Mouse (Mus musculus) kidney, postnatal 0 days (tissue): ENCODE measurements at regions not wholly inside any gene's neighbourhood (a gene's known extent, or its start where the extent isn't known, plus 50 kb on each side); places are given as distances from the start of the nearest gene placed in this dataset.
"Not testable (repeated sequence)": the region's sequence is repeated elsewhere in the genome, so short reads cannot be mapped to it uniquely, and the experiment has no call there.

ENCODE experiments used
- ATAC-seq: fragments of 200-750 bp; cut with Nextera tagmentation; replicated peaks from 2 replicates; pipeline ENCODE4 v1.8.0; 2017; ENCODE audit warnings: low read depth, moderate number of reproducible peaks, moderate TSS enrichment, moderate library complexity; ENCODE audit not compliant: low FRiP score
- DNase-seq: peaks from one replicate; pipeline ENCODE4 v3.0.0-alpha.2; 2016; ENCODE audit warnings: low spot score
- H3K27ac ChIP-seq: fragments of 300-500 bp; sonication (generic); 2 replicates; pipeline ENCODE4 v1.5.1; 2014; ENCODE audit warnings: mild to moderate bottlenecking
- H3K27me3 ChIP-seq: fragments of 300-500 bp; sonication (generic); 2 replicates; pipeline ENCODE4 v1.6.1; 2014; ENCODE audit warnings: low read length, mixed read lengths; ENCODE audit not compliant: insufficient read depth
- H3K36me3 ChIP-seq: fragments of 300-500 bp; sonication (generic); 2 replicates; pipeline ENCODE4 v1.6.1; 2014; ENCODE audit warnings: low read length, mixed read lengths; ENCODE audit not compliant: insufficient read depth
- H3K4me1 ChIP-seq: fragments of 300-500 bp; sonication (generic); replicated peaks from 2 replicates; pipeline ENCODE4 v1.6.1; 2014; ENCODE audit warnings: antibody characterized with exemption, low read length, mixed read lengths; ENCODE audit not compliant: insufficient read depth
- H3K4me2 ChIP-seq: fragments of 300-500 bp; sonication (generic); 2 replicates; pipeline ENCODE4 v1.6.1; 2014; ENCODE audit warnings: mild to moderate bottlenecking, low read length, moderate library complexity, mixed read lengths
- H3K4me3 ChIP-seq: fragments of 300-500 bp; sonication (generic); replicated peaks from 2 replicates; pipeline ENCODE4 v1.5.1; 2014; ENCODE audit warnings: low read depth, low read length
- H3K9ac ChIP-seq: fragments of 300-500 bp; sonication (generic); 2 replicates; pipeline ENCODE4 v1.6.1; 2014; ENCODE audit warnings: low read depth, low read length
- H3K9me3 ChIP-seq: fragments of 300-500 bp; sonication (generic); replicated peaks from 2 replicates; pipeline ENCODE4 v1.6.1; 2016; ENCODE audit warnings: low read length, inconsistent platforms, mixed read lengths
- CTCF ChIP-seq: IDR thresholded peaks from 2 replicates; pipeline ENCODE4 v1.5.1; 2016; ENCODE audit warnings: antibody characterized with exemption, low read depth, mild to moderate bottlenecking, moderate library complexity
- WGBS: fragments of 180-500 bp; shearing (Covaris S2); extraction: QIAGEN DNeasy Blood & Tissue Kit; methylation state at CpG from one replicate; pipeline ENCODE4 v1.1.7; 2014; 5-methylcytosine and 5-hydroxymethylcytosine counted together

DNA sequence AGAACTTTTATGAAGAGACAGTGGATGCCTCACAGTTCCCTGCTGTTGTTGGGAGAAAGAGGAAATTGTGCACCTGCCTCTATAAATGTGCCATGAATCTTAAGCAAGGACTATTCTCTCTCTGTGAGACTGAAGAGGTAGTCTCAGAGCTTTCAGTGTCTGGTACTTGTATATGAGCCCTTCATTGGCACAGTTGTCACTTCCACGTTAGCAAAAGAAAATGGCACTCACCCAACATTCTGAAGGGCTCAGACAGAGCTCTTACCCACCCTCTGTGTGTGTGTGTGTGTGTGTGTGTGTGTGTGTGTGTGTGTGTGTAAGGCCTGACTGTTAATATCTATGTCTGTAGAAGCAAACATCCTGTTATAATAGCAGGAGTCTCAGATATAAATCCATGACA lies 75.6 kb upstream of the Lhfpl3 start:
- no peaks in the 10 kb centered on the region for H3K4me1 ChIP-seq
- TF ChIP-seq CTCF, result no peak
- H3K4me2 ChIP-seq, result no peak overlapping the region
- DNase-seq, result no peak
- ATAC-seq, result no peak
- no peaks in the 10 kb centered on the region for H3K27me3 ChIP-seq
- H3K27ac ChIP-seq, result no peak overlapping the region
- no peaks in the 10 kb centered on the region for H3K9me3 ChIP-seq
- no peak overlapping the region for H3K9ac ChIP-seq
- WGBS, result 64% methylated on average over 1 of the region's 1 CpGs
- H3K36me3 ChIP-seq, result no peaks in the 10 kb centered on the region
- no peak overlapping the region for H3K4me3 ChIP-seq

DNA sequence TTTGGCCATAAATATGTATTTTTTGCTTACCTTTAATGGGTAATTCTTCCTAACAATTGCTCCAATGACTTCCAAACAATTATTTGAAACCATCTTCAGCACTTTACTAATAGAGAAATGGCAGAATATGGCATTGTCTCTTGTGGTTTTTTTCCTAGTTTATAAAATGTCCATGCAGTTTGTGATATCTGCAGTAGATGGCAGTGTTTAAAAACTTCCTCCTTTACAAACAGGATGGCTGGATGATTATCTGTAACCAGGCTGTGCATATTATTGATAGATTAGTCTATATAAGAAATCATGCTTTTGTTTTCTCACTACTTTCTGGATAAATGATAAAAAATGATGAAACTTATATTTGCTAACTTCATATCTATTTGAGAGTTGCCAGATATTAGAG lies 91.0 kb upstream of the Orc5 start:
- H3K4me1 ChIP-seq, result no peaks in the 10 kb centered on the region
- H3K27me3 ChIP-seq, result no peaks in the 10 kb centered on the region
- no peak overlapping the region for H3K4me2 ChIP-seq
- ATAC-seq (no peak), DNase-seq (peak; percentile 18)
- no peak overlapping the region for H3K4me3 ChIP-seq
- no peak overlapping the region for H3K27ac ChIP-seq
- no peak overlapping the region for H3K9ac ChIP-seq
- peak; percentile 59 for TF ChIP-seq CTCF
- H3K36me3 ChIP-seq, result no peaks in the 10 kb centered on the region
- H3K9me3 ChIP-seq, result no peaks in the 10 kb centered on the region

DNA sequence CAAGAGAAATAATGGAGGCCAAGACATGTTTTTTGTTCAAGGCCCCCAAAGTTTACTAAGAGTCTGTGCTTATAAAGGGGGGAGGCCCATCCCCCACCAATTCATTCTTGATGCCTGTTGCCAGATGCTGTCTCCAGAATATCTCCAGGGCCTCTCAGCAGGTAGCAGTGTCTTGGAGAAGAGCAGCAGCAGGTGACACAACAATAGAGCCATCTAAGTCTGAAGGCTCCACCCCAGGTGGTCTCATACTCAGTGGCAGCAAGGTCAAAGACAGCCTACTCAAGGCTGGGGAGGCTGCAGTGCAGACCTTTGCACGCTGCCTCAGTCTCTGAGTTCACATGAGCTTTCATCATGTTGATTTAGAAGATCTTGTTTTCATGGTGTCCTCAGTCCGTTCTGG lies 66.8 kb upstream of the Orc5 start:
- ATAC-seq, H3K4me1 ChIP-seq, H3K9ac ChIP-seq, H3K9me3 ChIP-seq, H3K27ac ChIP-seq, DNase-seq, H3K4me2 ChIP-seq, H3K27me3 ChIP-seq, H3K36me3 ChIP-seq, H3K4me3 ChIP-seq: not testable (repeated sequence)
- 56% methylated on average over 2 of the region's 2 CpGs for WGBS
